Mouse (Mus musculus) liver, postnatal 0 days (tissue): ENCODE data around the gene Dmac2. TPM values are rescaled to one million over a fixed set of nuclear protein-coding genes. Genes with fewer than 3 reads are reported as not detected.

Source experiments
- ATAC-seq: fragments of 200-750 bp; cut with Nextera tagmentation; 2 replicates; pipeline ENCODE4 v1.8.0; 2017; ENCODE audit warnings: mild to moderate bottlenecking, moderate library complexity
- DNase-seq: peaks from one replicate; pipeline ENCODE4 v3.0.0-alpha.2; 2016
- H3K27ac ChIP-seq: fragments of 300-500 bp; sonication (generic); 2 replicates; pipeline ENCODE4 v1.5.1; 2014; ENCODE audit warnings: antibody characterized with exemption, moderate library complexity, mild to moderate bottlenecking, low read depth
- H3K27me3 ChIP-seq: fragments of 300-500 bp; sonication (generic); 2 replicates; pipeline ENCODE4 v1.6.1; 2014; ENCODE audit warnings: low read length, control low read depth, mixed read lengths; ENCODE audit not compliant: insufficient read depth
- H3K36me3 ChIP-seq: fragments of 300-500 bp; sonication (generic); replicated peaks from 2 replicates; pipeline ENCODE4 v1.6.1; 2014; ENCODE audit warnings: mild to moderate bottlenecking, control low read depth, low read length, moderate library complexity, mixed read lengths; ENCODE audit not compliant: insufficient read depth
- H3K4me1 ChIP-seq: fragments of 300-500 bp; sonication (generic); 2 replicates; pipeline ENCODE4 v1.6.1; 2014; ENCODE audit warnings: antibody characterized with exemption, mild to moderate bottlenecking, control low read depth; ENCODE audit not compliant: insufficient read depth
- H3K4me2 ChIP-seq: fragments of 300-500 bp; sonication (generic); 2 replicates; pipeline ENCODE4 v1.6.1; 2014; ENCODE audit warnings: low read depth, mild to moderate bottlenecking, low read length, moderate library complexity, mixed read lengths
- H3K4me3 ChIP-seq: fragments of 300-500 bp; sonication (generic); 2 replicates; pipeline ENCODE4 v1.5.1; 2014; ENCODE audit warnings: low read depth, low read length
- H3K9ac ChIP-seq: fragments of 300-500 bp; sonication (generic); replicated peaks from 2 replicates; pipeline ENCODE4 v1.6.1; 2014; ENCODE audit warnings: mild to moderate bottlenecking, moderate library complexity
- H3K9me3 ChIP-seq: fragments of 300-500 bp; sonication (generic); 2 replicates; pipeline ENCODE4 v1.6.1; 2016; ENCODE audit warnings: mild to moderate bottlenecking, control low read depth, low read length, mixed read lengths
- CTCF ChIP-seq: sonication (generic); IDR thresholded peaks from 2 replicates; pipeline ENCODE4 v1.5.1; 2016; ENCODE audit warnings: antibody characterized with exemption, low read depth
- EP300 ChIP-seq: IDR thresholded peaks from 2 replicates; pipeline ENCODE4 v1.6.1; 2016; ENCODE audit warnings: antibody characterized with exemption, low read depth, mild to moderate bottlenecking
- WGBS: fragments of 180-500 bp; shearing (Covaris S2); extraction: QIAGEN DNeasy Blood & Tissue Kit; methylation state at CpG from one replicate; pipeline ENCODE4 v1.1.7; 2014; ENCODE audit not compliant: insufficient replicate concordance; 5-methylcytosine and 5-hydroxymethylcytosine counted together
- polyA plus RNA-seq: library from polyadenylated mRNA; unstranded; fragments of >200 nt; fragmentation: Nextera tagmentation; extraction: Ambion mirVana; gene quantifications from 2 replicates; pipeline ENCODE4 v1.2.1, GENCODE M21; 2015

Gene Dmac2
- polyA plus RNA-seq, 1 experiment from 2014 or later: 13.7 TPM

- peaks cover 13% of the 10 kb centered on the region; the same call in 1 of the 2 replicates for H3K4me1 ChIP-seq
- 42% methylated on average over 10 of the region's 10 CpGs for WGBS
- ATAC-seq: no peak
- H3K4me3 ChIP-seq: no peak overlapping the region
- H3K4me2 ChIP-seq: no peak overlapping the region
- no peak for DNase-seq
- no peak overlapping the region for H3K9ac ChIP-seq
- H3K27ac ChIP-seq: no peak overlapping the region
- H3K27me3 ChIP-seq: no peaks in the 10 kb centered on the region
- H3K9me3 ChIP-seq: no peaks in the 10 kb centered on the region
- TF ChIP-seq CTCF: no peak
- TF ChIP-seq EP300: no peak
- peaks cover 12% of the 10 kb centered on the region; the same call in 1 of the 2 replicates for H3K36me3 ChIP-seq
These were observed 24.9 kb downstream of the Dmac2 start for GRCm38 (mm10) chr7:25644136-25644535.

- no peak overlapping the region for H3K9ac ChIP-seq
- peaks cover 18% of the 10 kb centered on the region for H3K4me1 ChIP-seq
- peaks cover 12% of the 10 kb centered on the region; the same call in 1 of the 2 replicates for H3K36me3 ChIP-seq
- WGBS: 35% methylated on average over 4 of the region's 4 CpGs
- DNase-seq (no peak), ATAC-seq (no peak)
- H3K4me3 ChIP-seq: no peak overlapping the region
- H3K27me3 ChIP-seq: no peaks in the 10 kb centered on the region
- TF ChIP-seq CTCF: no peak
- no peak for TF ChIP-seq EP300
- no peak overlapping the region for H3K27ac ChIP-seq
- H3K9me3 ChIP-seq: no peaks in the 10 kb centered on the region
- no peak overlapping the region for H3K4me2 ChIP-seq
These were observed 25.4 kb downstream of the Dmac2 start for GRCm38 (mm10) chr7:25644631-25645030.

- Histone ChIP-seq H3K9me3 (no peaks in the 10 kb centered on the region), H3K9ac (no peak overlapping the region), H3K36me3 (peaks cover 12% of the 10 kb centered on the region; the same call in 1 of the 2 replicates), H3K4me1 (peaks cover 22% of the 10 kb centered on the region), H3K27me3 (no peaks in the 10 kb centered on the region), H3K4me2 (no peak overlapping the region), H3K4me3 (no peak overlapping the region), H3K27ac (no peak overlapping the region)
- DNase-seq: no peak
- ATAC-seq: no peak
- no peak for TF ChIP-seq EP300
- no peak for TF ChIP-seq CTCF
- 40% methylated on average over 14 of the region's 14 CpGs for WGBS
These were observed 25.9 kb downstream of the Dmac2 start for GRCm38 (mm10) chr7:25645074-25645473.

- TF ChIP-seq CTCF (peak; percentile 67), EP300 (peak; percentile 15; the same call in 1 of the 2 replicates)
These were observed 28.4 kb downstream of the Dmac2 start for GRCm38 (mm10) chr7:25647574-25648123.

GRCm38 (mm10) chr7:25649839-25650238 lies 30.6 kb downstream of the Dmac2 start:
- H3K27ac ChIP-seq: peak overlapping the region; percentile 69

More at GRCm38 (mm10) chr7:25647574-25648123, 28.4 kb downstream of the Dmac2 start:
- Histone ChIP-seq H3K27ac (peak overlapping the region; percentile 69), H3K4me1 (peaks cover 32% of the 10 kb centered on the region), H3K36me3 (peaks cover 5% of the 10 kb centered on the region; the same call in 1 of the 2 replicates), H3K27me3 (no peaks in the 10 kb centered on the region), H3K4me2 (no peak overlapping the region), H3K9ac (no peak overlapping the region), H3K4me3 (no peak overlapping the region), H3K9me3 (no peaks in the 10 kb centered on the region)
- ATAC-seq: peak; percentile 59
- DNase-seq: peak; percentile 62
- 39% methylated on average over 5 of the region's 5 CpGs for WGBS

DNA sequence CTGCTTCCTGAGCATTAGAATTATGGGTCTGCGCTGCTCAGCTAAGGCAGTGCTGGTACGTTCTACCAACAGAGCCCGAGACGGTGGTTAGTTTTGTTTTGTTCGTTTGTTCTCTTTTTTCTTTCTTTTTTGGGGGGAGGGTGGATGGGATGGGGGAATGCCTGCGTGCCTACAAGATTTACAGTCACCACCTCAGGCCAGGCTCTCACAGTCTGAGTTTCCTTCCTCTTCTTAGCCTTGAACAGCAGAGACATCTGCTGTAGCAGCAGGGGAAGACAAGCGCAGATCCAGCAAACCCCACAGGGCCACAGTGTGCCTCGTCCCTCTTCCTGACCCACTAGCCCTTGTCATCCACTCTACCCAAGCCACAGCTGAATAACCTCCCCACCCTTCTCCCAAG lies 32.1 kb downstream of the Dmac2 start:
- Histone ChIP-seq H3K9me3 (no peaks in the 10 kb centered on the region), H3K36me3 (peaks cover 3% of the 10 kb centered on the region; the same call in 1 of the 2 replicates), H3K9ac (0 out of 2 replicates have a peak overlapping the region, but pooled peaks have one; percentile 19), H3K4me3 (no peak overlapping the region), H3K4me1 (peaks cover 27% of the 10 kb centered on the region), H3K27me3 (no peaks in the 10 kb centered on the region), H3K27ac (peak overlapping the region; percentile 72), H3K4me2 (peak overlapping the region; percentile 55)
- WGBS: 34% methylated on average over 8 of the region's 8 CpGs
- TF ChIP-seq CTCF: peak; percentile 59
- TF ChIP-seq EP300: no peak
- ATAC-seq: no peak
- no peak for DNase-seq

More at GRCm38 (mm10) chr7:25649839-25650238, 30.6 kb downstream of the Dmac2 start:
- no peak overlapping the region for H3K4me2 ChIP-seq
- WGBS: 16% methylated on average over 5 of the region's 5 CpGs
- 0 out of 2 replicates have a peak, but pooled peaks have one; percentile 9 for ATAC-seq
- H3K4me3 ChIP-seq: no peak overlapping the region
- H3K9me3 ChIP-seq: no peaks in the 10 kb centered on the region
- peaks cover 29% of the 10 kb centered on the region for H3K4me1 ChIP-seq
- no peak for DNase-seq
- peaks cover 5% of the 10 kb centered on the region; the same call in 1 of the 2 replicates for H3K36me3 ChIP-seq
- no peak for TF ChIP-seq EP300
- no peak for TF ChIP-seq CTCF
- H3K9ac ChIP-seq: no peak overlapping the region
- no peaks in the 10 kb centered on the region for H3K27me3 ChIP-seq
